Mouse (Mus musculus) thymus, adult 2 months (tissue): ENCODE data around the gene Gpr108.

ENCODE experiments used
- CTCF ChIP-seq: fragments of 200-500 bp; IDR thresholded peaks from 2 replicates; pipeline ENCODE4 v1.5.1; 2012; ENCODE audit warnings: mild to moderate bottlenecking, control low read depth, low read length, moderate library complexity, borderline replicate concordance; ENCODE audit not compliant: control insufficient read depth, poor library complexity, insufficient read depth; ENCODE audit errors: extremely low read depth
- POLR2A ChIP-seq: fragments of 200-500 bp; IDR thresholded peaks from 2 replicates; pipeline ENCODE4 v1.6.1; 2012; ENCODE audit warnings: mild to moderate bottlenecking, low read length, control low read depth, moderate library complexity; ENCODE audit not compliant: control insufficient read depth, poor library complexity, insufficient read depth; ENCODE audit errors: extremely low read depth

DNA sequence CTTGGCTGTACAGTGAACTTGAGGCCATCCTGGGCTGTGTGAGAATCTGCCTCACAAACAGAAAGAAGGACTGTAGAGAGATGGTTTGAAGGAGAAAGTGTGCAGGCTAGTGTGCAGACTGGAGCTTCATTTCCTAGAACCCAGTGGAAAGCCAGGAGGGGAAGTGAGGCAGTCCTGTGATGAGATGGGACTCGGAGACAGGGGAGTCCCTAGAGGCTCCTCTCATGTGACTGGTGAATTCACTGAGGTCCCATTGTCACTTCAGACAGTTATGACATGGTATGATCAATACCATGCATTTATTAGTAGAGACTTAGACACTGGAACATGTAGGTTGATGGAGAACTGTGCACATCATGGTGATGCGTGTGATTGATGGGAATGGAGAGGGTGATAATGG is 44.1 kb upstream of the Gpr108 start:
- TF ChIP-seq POLR2A (no peak), CTCF (no peak)
